Mouse (Mus musculus) testis, adult 2 months (tissue): ENCODE measurements around the gene Fndc9.

Experiments used
- CTCF ChIP-seq: fragments of 200-500 bp; IDR thresholded peaks from 2 replicates; pipeline ENCODE4 v1.5.1; 2012; ENCODE audit warnings: low read depth, mild to moderate bottlenecking, inconsistent platforms, low read length, moderate library complexity; ENCODE audit not compliant: control insufficient read depth, insufficient read depth, insufficient replicate concordance
- POLR2A ChIP-seq: fragments of 200-500 bp; IDR thresholded peaks from 2 replicates; pipeline ENCODE4 v1.6.1; 2012; ENCODE audit warnings: low read depth, mild to moderate bottlenecking, inconsistent platforms, low read length, moderate library complexity; ENCODE audit not compliant: control insufficient read depth

DNA sequence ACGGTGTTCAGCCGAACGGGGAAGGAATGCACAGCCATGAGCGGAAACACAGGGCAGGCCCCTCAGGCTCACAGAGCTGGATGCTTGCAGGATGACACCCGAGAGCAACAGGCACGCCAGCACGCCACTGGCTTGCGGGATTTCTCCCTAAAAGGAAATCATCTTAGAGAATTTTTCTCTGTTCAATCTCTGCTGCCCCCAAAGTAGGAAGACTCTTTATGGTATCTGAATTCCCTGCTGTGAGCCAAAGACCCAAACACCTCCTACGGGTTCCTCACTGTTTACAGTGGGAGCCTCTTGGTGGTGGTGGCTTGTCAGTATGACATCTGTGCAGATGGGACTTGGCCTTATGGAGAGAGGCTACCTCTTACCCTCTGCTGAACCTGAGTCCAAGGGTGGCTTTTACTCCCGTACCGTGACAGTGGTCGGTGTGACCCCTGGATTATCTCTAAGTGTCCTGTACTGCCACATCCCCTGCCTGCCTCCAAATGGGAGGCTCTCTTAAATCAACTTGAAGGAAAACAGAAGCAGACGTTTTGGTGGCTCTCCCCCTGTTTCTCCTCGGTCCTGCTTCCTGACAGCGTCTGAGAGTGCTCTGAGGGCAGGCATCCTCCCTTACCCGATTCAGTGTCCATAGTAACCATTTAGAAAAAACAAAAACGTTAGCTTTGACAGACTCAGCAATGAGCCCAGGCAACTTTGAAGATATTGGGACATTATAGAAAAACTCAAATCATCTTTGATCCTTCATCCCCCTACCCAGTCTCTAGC lies 29.5 kb upstream of the Fndc9 start:
- TF ChIP-seq POLR2A: no peak
- no peak for TF ChIP-seq CTCF
